Mouse (Mus musculus): ENCODE measurements around the gene Mettl7a1. TPM values are rescaled to one million over a fixed set of nuclear protein-coding genes. Genes with fewer than 3 reads are reported as not detected.
"Not testable (repeated sequence)": the region's sequence is repeated elsewhere in the genome, so short reads cannot be mapped to it uniquely, and the experiment has no call there.

Mettl7a1 gene
- total and polyA plus RNA-seq, 3 experiments = 17.3 to 34.4 TPM; not detected in 1

DNA sequence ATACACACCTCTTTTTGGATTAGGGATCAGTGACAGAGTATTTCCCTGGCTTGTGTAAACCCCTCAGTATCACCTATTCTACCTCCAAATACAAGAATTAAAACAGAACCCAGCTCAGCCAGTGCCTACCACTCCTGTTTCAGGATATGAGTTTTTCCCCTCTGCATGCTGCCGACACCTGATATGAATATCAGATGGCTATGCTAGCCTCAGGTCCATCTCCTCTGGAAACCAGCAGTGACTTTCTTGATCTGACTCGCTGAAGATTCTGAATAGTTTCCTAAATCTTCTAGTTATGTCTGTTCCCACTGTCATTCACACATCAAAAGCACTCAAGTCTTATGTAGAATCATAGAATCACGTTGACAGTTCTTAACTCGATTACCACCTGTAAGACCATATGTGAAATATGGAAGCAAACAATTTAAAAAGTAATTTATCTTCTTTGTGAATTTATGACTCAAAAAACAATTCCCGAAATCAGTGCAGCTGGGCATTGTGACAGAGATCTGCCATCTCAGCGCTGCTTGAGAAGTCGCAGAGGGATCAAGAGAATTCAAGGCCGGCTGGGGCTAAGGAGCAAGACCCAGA is 417 bp upstream of the Mettl7a1 start (continued):
- TF ChIP-seq ZC3H11A (IDR thresholded peaks at IDR 0.05; ENCODE audit: low read depth, low read length) = no peak
- TF ChIP-seq NELFE (IDR thresholded peaks at IDR 0.05; ENCODE audit: low read depth, low read length) = peak; percentile 14; the same call in 1 of the 2 replicates
- TF ChIP-seq USF2 (IDR thresholded peaks at IDR 0.05; ENCODE audit: borderline replicate concordance in 1 of 2, insufficient read depth in 1 of 2, low read depth in 1 of 2, low read length in 2 of 2) = no peak
- TF ChIP-seq EP300 (IDR thresholded peaks at IDR 0.05; ENCODE audit: low read depth in 1 of 2, low read length in 2 of 2) = peak; percentile 78 to 83; a peak in 3 of 4 replicates

- TF ChIP-seq SIN3A (IDR thresholded peaks at IDR 0.05; ENCODE audit: low read length) = peak; percentile 59; the same call in 1 of the 2 replicates
- TF ChIP-seq JUND (IDR thresholded peaks at IDR 0.05; ENCODE audit: low read depth, low read length) = no peak
- peak; percentile 51; the same call in 1 of the 2 replicates for TF ChIP-seq MXI1 (IDR thresholded peaks at IDR 0.05; ENCODE audit: low read depth, low read length)
- TF ChIP-seq EP300 (IDR thresholded peaks at IDR 0.05; ENCODE audit: low read depth in 1 of 2, low read length in 2 of 2) = peak in 1 of 2 experiments; percentile 25; a peak in 1 of 4 replicates
- peak; percentile 47; the same call in 1 of the 2 replicates for TF ChIP-seq ZMIZ1 (IDR thresholded peaks at IDR 0.05; ENCODE audit: low read depth, low read length)
- peak; percentile 67; the same call in 1 of the 2 replicates for TF ChIP-seq ETS1 (IDR thresholded peaks at IDR 0.05; ENCODE audit: low read depth, low read length)
- TF ChIP-seq GATA1 (IDR thresholded peaks at IDR 0.05; ENCODE audit: low read depth, low read length) = 0 out of 2 replicates have a peak, but pooled peaks have one; percentile 15
- no peak for TF ChIP-seq MYC (IDR thresholded peaks at IDR 0.05; ENCODE audit: low read depth, low read length)
- DNase-seq (ENCODE audit: low read depth, low spot score) = peak; percentile 60
- Histone ChIP-seq H3K27me3 (ENCODE audit: control insufficient read depth in 1 of 2, insufficient read depth in 2 of 2, low read length in 2 of 2) (no peaks in the 10 kb centered on the region), H3K9ac (ENCODE audit: control insufficient read depth, low read depth, low read length, poor library complexity, severe bottlenecking) (no peak overlapping the region; the same call in 1 of the 2 replicates), H3K4me3 (ENCODE audit: control insufficient read depth in 1 of 2, insufficient read depth in 1 of 2, low read depth in 2 of 2, low read length in 2 of 2) (peak overlapping the region in 1 of 2 experiments; percentile 99; a peak in 2 of 4 replicates), H3K79me2 (ENCODE audit: control insufficient read depth, insufficient read depth, low read length, poor library complexity) (peaks cover 7% of the 10 kb centered on the region), H3K27ac (ENCODE audit: control insufficient read depth, low read depth, low read length) (peak overlapping the region; percentile 30; the same call in 1 of the 2 replicates), H3K9me3 (replicated peaks; ENCODE audit: insufficient read depth, low read length) (no peaks in the 10 kb centered on the region), H3K36me3 (ENCODE audit: control insufficient read depth in 1 of 2, insufficient read depth in 2 of 2, low read length in 2 of 2) (peaks cover 0 to 21% of the 10 kb centered on the region in 2 experiments; a peak in 2 of 4 replicates), H3K4me1 (ENCODE audit: control insufficient read depth in 1 of 2, insufficient read depth in 2 of 2, low read length in 2 of 2) (peaks cover 19 to 22% of the 10 kb centered on the region in 2 experiments)
Observed at GRCm38 (mm10) chr15:100306201-100306600, 2.3 kb downstream of the Mettl7a1 start.

- not testable (repeated sequence) for H3K79me2 ChIP-seq (ENCODE audit: control insufficient read depth, insufficient read depth, low read length, poor library complexity); H3K27ac ChIP-seq (ENCODE audit: control insufficient read depth, low read depth, low read length); H3K27me3 ChIP-seq (ENCODE audit: control insufficient read depth in 1 of 2, insufficient read depth in 2 of 2, low read length in 2 of 2); H3K9me3 ChIP-seq (replicated peaks; ENCODE audit: insufficient read depth, low read length); H3K9ac ChIP-seq (ENCODE audit: control insufficient read depth, low read depth, low read length, poor library complexity, severe bottlenecking)
- Histone ChIP-seq H3K4me3 (ENCODE audit: control insufficient read depth in 1 of 2, insufficient read depth in 1 of 2, low read depth in 2 of 2, low read length in 2 of 2) (0 out of 4 replicates have a peak overlapping the region, but pooled peaks of 1 of the 2 experiments have one; percentile 14), H3K4me1 (ENCODE audit: control insufficient read depth in 1 of 2, insufficient read depth in 2 of 2, low read length in 2 of 2) (peaks cover 18 to 22% of the 10 kb centered on the region in 2 experiments), H3K36me3 (ENCODE audit: control insufficient read depth in 1 of 2, insufficient read depth in 2 of 2, low read length in 2 of 2) (peaks cover 3 to 21% of the 10 kb centered on the region in 2 experiments)
- DNase-seq (ENCODE audit: low read depth, low spot score) = peak; percentile 92
- TF ChIP-seq RAD21 (IDR thresholded peaks at IDR 0.05; ENCODE audit: low read depth, low read length) (peak; percentile 21), SMC3 (IDR thresholded peaks at IDR 0.05; ENCODE audit: low read depth, low read length) (peak; percentile 36), CTCF (IDR thresholded peaks at IDR 0.05 in 2 of 3, conservative IDR thresholded peaks at IDR 0.05 in 1 of 3; ENCODE audit: control insufficient read depth in 1 of 3, insufficient read depth in 1 of 3, low read depth in 2 of 3, low read length in 3 of 3, poor library complexity in 1 of 3, severe bottlenecking in 1 of 3) (peak; percentile 27 to 64 (median 52); a peak in 5 of 6 replicates), ETS1 (IDR thresholded peaks at IDR 0.05; ENCODE audit: low read depth, low read length) (0 out of 2 replicates have a peak, but pooled peaks have one; percentile 16)
Observed at GRCm38 (mm10) chr15:100307438-100308096, 3.6 kb downstream of the Mettl7a1 start.

Measured in MEL (cell line).